ENCODE assay signal across 17 mouse cellular contexts in the genomic region with DNA sequence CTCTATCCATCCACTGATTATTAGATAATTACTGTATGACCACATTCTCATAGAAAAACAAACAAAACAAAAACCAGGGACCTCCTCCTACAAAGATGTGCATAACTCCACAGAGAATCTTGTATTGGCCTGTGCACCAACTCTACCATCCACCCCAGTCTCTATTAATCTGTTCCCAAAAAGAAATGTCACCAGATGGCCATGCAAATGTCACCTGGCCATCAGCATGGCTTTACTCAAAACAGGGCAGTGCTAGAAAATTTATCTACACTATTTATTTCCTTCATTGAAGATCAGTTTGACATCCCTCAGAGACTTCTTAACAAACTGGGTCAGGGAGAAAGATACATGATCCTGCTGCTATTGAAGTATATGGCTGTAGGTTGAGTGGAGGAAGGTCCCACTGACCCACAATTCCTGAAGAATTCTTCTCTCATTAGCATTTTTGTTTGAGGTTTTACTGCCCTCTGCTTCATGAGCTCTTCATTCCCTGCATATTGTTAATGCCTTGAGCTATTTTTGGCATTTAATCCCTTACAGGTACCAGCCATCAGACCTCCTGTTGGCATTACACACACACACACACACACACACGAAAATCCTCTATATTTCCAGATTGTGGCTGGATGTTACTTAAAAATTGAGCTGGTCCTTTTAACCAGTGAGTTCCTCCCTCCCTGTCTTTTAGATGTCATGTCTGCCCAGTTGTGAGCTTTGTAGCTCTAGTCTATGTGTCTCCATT.
DNase-seq lines count a peak whose midpoint lies in the region; ATAC-seq lines count a peak whose summit lies in the region.
"Had no signal": no experiment of that assay in that cellular context is flagged by ENCODE, and none has a peak within 500 bp of the region (broad histone marks: within the 10 kb centered on the region; RNA-seq: fewer than 3 reads in every experiment).

No protein-coding gene starts in this region.

- H3K4me3 ChIP-seq in forebrain, embryonic 15.5 days: no peak overlapping the region
- H3K4me3 ChIP-seq: embryonic facial prominence, embryonic 13.5 days; forebrain, embryonic 12.5 days; heart, embryonic 12.5 days; hindbrain, embryonic 10.5 days; intestine, embryonic 15.5 days had no signal

- ATAC-seq in forebrain, embryonic 15.5 days (replicated peaks): no peak
- ATAC-seq: forebrain, postnatal 0 days; intestine, embryonic 15.5 days had no signal

- H3K4me1 ChIP-seq in forebrain, embryonic 15.5 days: no peaks in the 10 kb centered on the region
- H3K4me1 ChIP-seq: embryonic facial prominence, embryonic 13.5 days; forebrain, embryonic 12.5 days; heart, embryonic 12.5 days; hindbrain, embryonic 10.5 days; intestine, embryonic 15.5 days had no signal

- no peaks in the 10 kb centered on the region for H3K36me3 ChIP-seq in forebrain, embryonic 15.5 days
- H3K36me3 ChIP-seq: embryonic facial prominence, embryonic 13.5 days; forebrain, embryonic 12.5 days; G1E; heart, embryonic 12.5 days; hindbrain, embryonic 10.5 days; intestine, embryonic 15.5 days had no signal

- no peak overlapping the region for H3K9ac ChIP-seq in forebrain, embryonic 15.5 days (replicated peaks)
- H3K9ac ChIP-seq: embryonic facial prominence, embryonic 13.5 days; forebrain, embryonic 12.5 days; forebrain, postnatal 0 days; heart, embryonic 12.5 days; hindbrain, embryonic 14.5 days; intestine, embryonic 15.5 days had no signal

- H3K4me2 ChIP-seq in forebrain, embryonic 15.5 days (replicated peaks): no peak overlapping the region
- H3K4me2 ChIP-seq: embryonic facial prominence, embryonic 13.5 days; forebrain, embryonic 12.5 days; heart, embryonic 12.5 days; hindbrain, embryonic 14.5 days; intestine, embryonic 15.5 days had no signal

- no peaks in the 10 kb centered on the region for H3K27me3 ChIP-seq in forebrain, embryonic 15.5 days
- H3K27me3 ChIP-seq: embryonic facial prominence, embryonic 13.5 days; forebrain, embryonic 12.5 days; heart, embryonic 12.5 days; intestine, embryonic 15.5 days had no signal

- no peaks in the 10 kb centered on the region for H3K9me3 ChIP-seq in forebrain, embryonic 15.5 days
- H3K9me3 ChIP-seq: embryonic facial prominence, embryonic 13.5 days; forebrain, embryonic 12.5 days; heart, embryonic 12.5 days; hindbrain, embryonic 10.5 days; intestine, embryonic 15.5 days had no signal

- H3K27ac ChIP-seq in forebrain, embryonic 15.5 days (replicated peaks): no peak overlapping the region
- H3K27ac ChIP-seq: embryonic facial prominence, embryonic 13.5 days; forebrain, embryonic 12.5 days; hindbrain, embryonic 10.5 days; hindbrain, embryonic 14.5 days; intestine, embryonic 15.5 days had no signal

- DNase-seq in cerebellum, adult 11-12 months: peak; percentile 78
- peak; percentile 68 for DNase-seq in cerebellum, adult 8-10 months
- peak; percentile 41 to 68 for DNase-seq in cerebellum, postnatal 14 days
- DNase-seq in spleen, postnatal 14 days (ENCODE audit: low spot score in 2 of 2): no peak
- no peak for DNase-seq in left cerebral cortex, adult 8-10 months (ENCODE audit: low spot score in 2 of 2)
- DNase-seq: adrenal gland, adult 8-10 months; forebrain, postnatal 0 days; gastrocnemius, postnatal 14 days; kidney, adult 18-20 months had no signal

- WGBS in forebrain, embryonic 15.5 days: 71% methylated on average over 1 of the region's 1 CpGs

Comparison
In these comparisons a context has a peak if more than half of its experiments do, and no peak if none do; other contexts are left out.
1. DNase-seq: peak in cerebellum, adult 11-12 months (single experiment), cerebellum, adult 8-10 months (single experiment) and cerebellum, postnatal 14 days (2 of 2); none in spleen, postnatal 14 days (0 of 2) and left cerebral cortex, adult 8-10 months (0 of 2).